Mouse (Mus musculus) MEL (cell line): Measurements from ENCODE around the gene Spem1.

ENCODE experiments used
- CTCF ChIP-seq, 3 experiments: IDR thresholded peaks in 2 of 3; conservative IDR thresholded peaks in 1 of 3; 2 replicates each; pipeline ENCODE4 v1.5.1; 2011 to 2012; ENCODE audit warnings: low read length in 3 of 3, low read depth in 2 of 3, mild to moderate bottlenecking in 2 of 3, improper control_type of control experiment in 1 of 3, inconsistent platforms in 1 of 3, mixed read lengths in 1 of 3, moderate library complexity in 1 of 3; ENCODE audit not compliant: control insufficient read depth in 1 of 3, insufficient read depth in 1 of 3, poor library complexity in 1 of 3, severe bottlenecking in 1 of 3
- E2F4 ChIP-seq: IDR thresholded peaks from 2 replicates; pipeline ENCODE4 v1.6.1; 2011; ENCODE audit warnings: low read depth, low read length, improper control_type of control experiment, borderline replicate concordance
- MAFK ChIP-seq: IDR thresholded peaks from 2 replicates; pipeline ENCODE4 v1.6.1; 2011; ENCODE audit warnings: low read depth, mild to moderate bottlenecking, low read length, improper control_type of control experiment, borderline replicate concordance
- NELFE ChIP-seq: IDR thresholded peaks from 2 replicates; pipeline ENCODE4 v1.6.1; 2011; ENCODE audit warnings: low read depth, low read length, improper control_type of control experiment
- POLR2A ChIP-seq, 2 experiments: IDR thresholded peaks; 2 replicates each; pipeline ENCODE4 v1.6.1; 2011 to 2012; ENCODE audit warnings: low read length in 2 of 2, mild to moderate bottlenecking in 2 of 2, control low read depth in 1 of 2, improper control_type of control experiment in 1 of 2, low read depth in 1 of 2, moderate library complexity in 1 of 2; ENCODE audit not compliant: control insufficient read depth in 1 of 2, insufficient read depth in 1 of 2, poor library complexity in 1 of 2
- TBP ChIP-seq: IDR thresholded peaks from 2 replicates; pipeline ENCODE4 v1.8.0; 2011; ENCODE audit warnings: low read depth, low read length, improper control_type of control experiment

- no peak for TF ChIP-seq MAFK
- no peak for TF ChIP-seq E2F4
- TF ChIP-seq CTCF (IDR thresholded peaks at IDR 0.05 in 2 of 3, conservative IDR thresholded peaks at IDR 0.05 in 1 of 3; ENCODE audit: control insufficient read depth in 1 of 3, insufficient read depth in 1 of 3, low read depth in 2 of 3, low read length in 3 of 3, poor library complexity in 1 of 3, severe bottlenecking in 1 of 3), result no peak
- no peak for TF ChIP-seq NELFE
- TF ChIP-seq TBP, result no peak
- TF ChIP-seq POLR2A (IDR thresholded peaks at IDR 0.05; ENCODE audit: control insufficient read depth in 1 of 2, insufficient read depth in 1 of 2, low read depth in 1 of 2, low read length in 2 of 2, poor library complexity in 1 of 2), result no peak
Measured at GRCm38 (mm10) chr11:69791420-69791819, 30.6 kb downstream of the Spem1 start.
